In the genomic region with DNA sequence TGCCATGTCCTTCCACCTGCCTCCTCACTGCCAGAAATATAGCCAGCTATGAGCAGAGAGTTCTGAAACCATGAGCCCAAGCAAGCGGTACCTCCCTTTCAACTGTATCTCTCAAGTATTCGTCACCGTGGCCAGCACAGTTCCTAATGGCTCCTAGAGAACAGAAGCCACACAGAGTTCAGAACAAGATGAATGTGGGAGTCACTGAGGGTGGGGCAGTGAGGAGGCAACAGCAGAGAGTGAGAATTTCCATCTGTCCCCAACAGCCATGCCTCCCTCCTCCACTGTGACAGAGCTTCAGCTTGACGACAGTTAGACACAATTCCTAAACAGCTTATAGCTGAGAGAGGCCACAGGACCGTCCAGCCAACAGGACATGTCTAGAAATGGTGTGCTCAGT, we compare ENCODE assay signal across 10 mouse cellular contexts. TPM values are rescaled to one million over a fixed set of nuclear protein-coding genes. Genes with fewer than 3 reads are reported as not detected.
A peak's percentile ranks its signal among the peaks of the same experiment; 100 is the strongest.
DNase-seq lines count a peak whose midpoint lies in the region; ATAC-seq and TF ChIP-seq lines count a peak whose summit lies in the region.
"Had no signal": no experiment of that assay in that cellular context is flagged by ENCODE, and none has a peak within 500 bp of the region (broad histone marks: within the 10 kb centered on the region; RNA-seq: fewer than 3 reads in every experiment).

No protein-coding gene starts in this region.

- no peaks in the 10 kb centered on the region for H3K9me3 ChIP-seq in lung, embryonic 14.5 days (ENCODE audit: low read depth, low read length)
- H3K9me3 ChIP-seq in stomach, postnatal 0 days (ENCODE audit: control insufficient read depth, low read length): no peaks in the 10 kb centered on the region
- H3K9me3 ChIP-seq: heart, embryonic 10.5 days; intestine, embryonic 15.5 days; neural tube, embryonic 13.5 days had no signal

- no peaks in the 10 kb centered on the region for H3K27me3 ChIP-seq in lung, embryonic 14.5 days (ENCODE audit: insufficient read depth, low read length)
- H3K27me3 ChIP-seq in stomach, postnatal 0 days (ENCODE audit: control insufficient read depth, insufficient read depth, low read length): no peaks in the 10 kb centered on the region
- H3K27me3 ChIP-seq: intestine, embryonic 15.5 days; neural tube, embryonic 13.5 days had no signal

- ATAC-seq in lung, embryonic 14.5 days (ENCODE audit: insufficient read depth): peak; percentile 42; the same call in 1 of the 2 replicates
- no peak for ATAC-seq in stomach, postnatal 0 days (ENCODE audit: low FRiP score, low TSS enrichment)

- H3K36me3 ChIP-seq in lung, embryonic 14.5 days (ENCODE audit: insufficient read depth): no peaks in the 10 kb centered on the region
- no peaks in the 10 kb centered on the region for H3K36me3 ChIP-seq in stomach, postnatal 0 days (ENCODE audit: control insufficient read depth, insufficient read depth, low read length)
- H3K36me3 ChIP-seq: heart, embryonic 10.5 days; intestine, embryonic 15.5 days; neural tube, embryonic 13.5 days had no signal

- H3K27ac ChIP-seq in lung, embryonic 14.5 days (ENCODE audit: low read depth): no peak overlapping the region
- H3K27ac ChIP-seq in stomach, postnatal 0 days (replicated peaks): no peak overlapping the region
- H3K27ac ChIP-seq: heart, embryonic 10.5 days; intestine, embryonic 15.5 days; neural tube, embryonic 13.5 days had no signal

- no peak overlapping the region for H3K9ac ChIP-seq in lung, embryonic 14.5 days
- no peak overlapping the region for H3K9ac ChIP-seq in stomach, postnatal 0 days (ENCODE audit: low read length)
- H3K9ac ChIP-seq: intestine, embryonic 15.5 days; neural tube, embryonic 13.5 days had no signal

- TF ChIP-seq CTCF in lung, embryonic 14.5 days (IDR thresholded peaks at IDR 0.05; ENCODE audit: low read depth): no peak
- TF ChIP-seq CTCF in stomach, postnatal 0 days (IDR thresholded peaks at IDR 0.05; ENCODE audit: low read depth): no peak

- WGBS in lung, embryonic 14.5 days: 45% methylated on average over 5 of the region's 5 CpGs
- 56% methylated on average over 5 of the region's 5 CpGs for WGBS in stomach, postnatal 0 days

- H3K4me3 ChIP-seq in lung, embryonic 14.5 days (ENCODE audit: low read depth, low read length): no peak overlapping the region
- H3K4me3 ChIP-seq in stomach, postnatal 0 days (ENCODE audit: low read depth, low read length): no peak overlapping the region
- H3K4me3 ChIP-seq: heart, embryonic 10.5 days; intestine, embryonic 15.5 days; neural tube, embryonic 13.5 days had no signal

- TF ChIP-seq EP300 in stomach, postnatal 0 days (optimal IDR thresholded peaks at IDR 0.05): no peak

- H3K4me1 ChIP-seq in lung, embryonic 14.5 days (ENCODE audit: insufficient read depth): 0 out of 2 replicates have a peak, but pooled peaks cover 2% of the 10 kb centered on the region
- no peaks in the 10 kb centered on the region for H3K4me1 ChIP-seq in stomach, postnatal 0 days (replicated peaks; ENCODE audit: control insufficient read depth, insufficient read depth)

- DNase-seq in kidney, adult 9 months: peak; percentile 5
- no peak for DNase-seq in kidney, postnatal 36 days
- DNase-seq in lung, embryonic 14.5 days: peak; percentile 19
- DNase-seq in lung, adult 18-20 months: no peak
- DNase-seq in layer of hippocampus, adult 8-10 months (ENCODE audit: low spot score in 2 of 2): peak; percentile 51 to 54
- DNase-seq in stomach, postnatal 0 days (ENCODE audit: low spot score): peak; percentile 9
- no peak for DNase-seq in adrenal gland, postnatal 4 days (ENCODE audit: low spot score in 2 of 2)

- no peak overlapping the region for H3K4me2 ChIP-seq in lung, embryonic 14.5 days
- H3K4me2 ChIP-seq in stomach, postnatal 0 days (replicated peaks; ENCODE audit: low read depth): no peak overlapping the region
- H3K4me2 ChIP-seq: intestine, embryonic 15.5 days; neural tube, embryonic 13.5 days had no signal

RNA-seq across cellular contexts. Expression of gene Chchd6, which starts 41.4 kb away (rescaled TPM):
- 66.9 and 69.3 TPM in 2 replicates for polyA plus RNA-seq in lung, embryonic 14.5 days (2014; fragmentation: Nextera tagmentation; extraction: Ambion mirVana)
- total RNA-seq in layer of hippocampus, adult 8-10 months (2022): 10 to 100 TPM; 68.3 to 73.7 (median 71.1) TPM
- polyA plus RNA-seq in stomach, postnatal 0 days (2015; fragmentation: Nextera tagmentation; extraction: Ambion mirVana): 19.5 and 22.7 TPM in 2 replicates
- total RNA-seq in adrenal gland, postnatal 4 days (2021): 10 to 100 TPM; 32.9 to 34.8 TPM

Comparison
In these comparisons a context has a peak if more than half of its experiments do, and no peak if none do; other contexts are left out.
1. DNase-seq: peak in kidney, adult 9 months (single experiment), lung, embryonic 14.5 days (single experiment), layer of hippocampus, adult 8-10 months (2 of 2) and stomach, postnatal 0 days (single experiment); none in kidney, postnatal 36 days (0 of 2), lung, adult 18-20 months (0 of 2) and adrenal gland, postnatal 4 days (0 of 2).